Mouse (Mus musculus) left cerebral cortex, adult 9 months (tissue): ENCODE data around the gene Gstt1.
"Not testable (repeated sequence)": the region's sequence is repeated elsewhere in the genome, so short reads cannot be mapped to it uniquely, and the experiment has no call there.

Experiments
- DNase-seq, 2 experiments: peaks; one replicate each; pipeline ENCODE4 v3.0.0; 2022; ENCODE audit warnings: low spot score in 2 of 2

Gene Gstt1

DNA sequence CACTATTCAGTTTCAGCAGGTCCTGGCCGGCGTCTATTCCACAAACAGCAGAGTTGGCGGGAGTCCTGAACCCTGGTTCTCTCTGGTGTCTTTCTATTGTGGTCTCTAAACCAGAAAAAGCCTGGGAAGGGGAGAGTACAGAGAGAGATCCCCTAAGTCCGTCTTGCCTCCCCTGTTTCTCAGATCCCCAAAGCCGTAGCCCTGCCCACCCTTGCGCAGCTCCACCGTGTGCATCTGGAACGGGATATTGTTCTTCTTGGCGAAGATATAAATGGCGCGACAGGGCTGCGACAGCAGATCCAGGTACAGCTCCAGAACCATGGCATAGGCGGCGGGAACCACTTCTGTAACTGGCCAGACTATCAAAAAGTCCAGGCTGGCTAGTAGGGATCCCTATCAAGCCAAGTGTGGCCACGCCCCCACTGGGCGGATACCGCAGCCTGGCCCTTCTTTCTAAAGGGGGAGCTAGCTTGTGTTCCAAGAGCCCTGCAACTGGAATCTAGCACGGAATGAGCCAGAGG lies at the start of gene Gstt1:
Gstt1 (minus strand) TSS at position 409 of the 521 bp plus-strand sequence.
- peak in 1 of 2 experiments; percentile 41 for DNase-seq

DNA sequence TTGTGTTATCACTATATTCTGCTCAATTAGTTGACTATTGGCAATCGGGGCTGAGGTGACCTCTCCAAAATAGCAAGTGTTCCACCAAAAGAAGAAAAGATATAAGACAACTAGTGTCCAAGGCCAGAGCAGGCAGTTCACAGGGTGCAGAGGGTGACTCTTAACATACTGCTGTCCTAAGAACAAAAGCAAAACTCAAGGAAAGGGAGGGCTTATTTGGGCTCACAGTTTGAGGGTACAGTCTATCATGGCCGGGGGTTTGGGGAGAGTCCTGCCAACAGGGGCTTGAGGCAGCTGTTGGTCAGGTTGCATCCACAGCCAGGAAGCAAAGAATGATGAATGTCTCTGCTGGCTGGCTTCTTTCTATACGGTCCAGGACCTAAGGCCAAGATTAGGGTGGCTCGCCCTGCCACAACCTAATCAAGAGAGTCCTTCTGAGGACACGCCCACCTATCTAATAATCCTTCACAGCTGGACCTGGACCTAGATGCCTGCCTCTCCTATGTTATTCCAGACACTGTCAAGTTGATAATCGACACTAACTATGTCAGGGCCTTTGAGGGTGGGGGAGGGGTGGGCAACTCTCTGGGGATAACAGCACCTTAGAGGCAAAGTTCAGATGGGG lies 47.0 kb upstream of the Gstt1 start:
- no peak for DNase-seq

DNA sequence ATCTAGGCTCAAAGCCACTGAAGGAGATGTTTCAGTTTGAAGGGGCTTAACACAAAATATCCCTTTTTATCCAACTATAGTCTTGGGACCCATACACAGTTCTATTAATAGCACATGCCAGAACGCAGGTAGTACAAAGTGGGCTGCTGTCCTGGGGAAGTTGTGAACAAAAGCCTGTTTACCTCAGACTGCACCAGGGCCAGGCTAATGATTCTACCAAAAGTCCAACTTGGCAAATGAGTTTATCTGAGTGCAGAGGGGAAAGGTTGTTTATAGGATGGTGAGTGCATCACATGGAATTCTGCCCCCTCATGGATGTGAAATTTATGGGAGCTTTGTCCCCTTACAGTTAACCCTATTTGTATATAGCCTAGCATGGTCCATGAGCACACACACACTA lies 46.4 kb upstream of the Gstt1 start:
- no peak for DNase-seq

DNA sequence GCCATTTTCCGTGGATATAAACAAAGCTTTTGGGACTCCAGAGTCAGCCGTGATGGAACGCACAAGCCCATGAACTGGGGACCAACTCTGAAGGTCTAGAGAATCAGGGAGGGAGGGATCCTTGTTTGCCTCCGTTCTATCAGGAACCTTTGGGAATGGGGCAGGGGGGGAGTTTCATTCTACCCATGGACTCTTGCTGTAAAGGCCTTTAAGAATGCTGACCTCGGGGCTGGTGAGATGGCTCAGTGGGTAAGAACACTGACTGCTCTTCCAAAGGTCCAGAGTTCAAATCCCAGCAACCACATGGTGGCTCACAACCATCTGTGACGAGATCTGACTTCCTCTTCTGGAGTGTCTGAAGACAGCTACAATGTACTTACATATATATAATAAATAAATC lies 45.5 kb upstream of the Gstt1 start:
- DNase-seq: not testable (repeated sequence)

DNA sequence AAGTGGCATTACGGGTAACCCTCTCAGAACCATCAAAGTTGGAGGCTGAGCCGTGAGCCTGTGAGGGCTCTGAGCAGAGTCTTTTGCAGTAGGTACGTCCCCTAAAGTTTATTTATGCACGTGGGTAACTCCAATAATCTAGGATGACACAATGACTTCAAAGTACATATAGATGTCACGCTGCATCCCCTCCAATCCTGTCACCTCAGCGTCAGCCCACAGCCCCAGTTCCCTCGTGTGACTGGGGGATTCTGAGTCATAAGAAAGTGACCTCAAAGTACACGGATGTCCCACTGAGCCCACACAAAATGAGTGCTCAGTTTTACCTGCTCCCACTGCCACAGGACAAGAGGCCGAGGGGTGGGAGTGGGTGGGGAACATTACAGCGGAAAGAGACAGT lies 40.7 kb upstream of the Gstt1 start:
- DNase-seq: no peak

DNA sequence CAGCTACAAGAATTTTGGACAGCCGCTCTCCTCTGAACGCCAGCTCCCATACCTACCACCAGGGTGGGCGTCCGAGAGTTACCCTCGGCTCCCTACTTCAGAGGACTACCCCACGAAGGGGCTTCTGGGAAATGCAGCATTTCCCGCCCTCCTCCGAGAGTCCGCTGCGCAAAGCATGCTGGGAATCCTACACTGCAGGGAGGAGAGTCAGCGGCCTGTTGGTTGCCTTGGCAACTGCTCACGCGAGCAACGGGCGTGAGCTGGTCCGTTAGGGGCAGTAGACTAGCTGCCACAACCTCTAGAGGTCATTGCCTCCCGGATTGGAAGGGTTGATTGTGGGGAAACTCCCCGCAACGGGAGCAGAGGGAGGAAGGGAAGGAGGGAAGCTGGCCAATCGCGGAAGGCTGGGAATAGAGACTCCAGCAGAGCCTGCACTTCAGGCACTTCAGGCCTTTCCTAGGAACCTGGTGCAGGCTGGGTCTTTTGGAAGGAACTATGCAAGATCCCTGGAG lies 38.9 kb upstream of the Gstt1 start, which contains the start of gene Gstt2:
Gstt2 (minus strand) TSS at position 177 of the 512 bp plus-strand sequence.
- peak; percentile 79 to 94 for DNase-seq

DNA sequence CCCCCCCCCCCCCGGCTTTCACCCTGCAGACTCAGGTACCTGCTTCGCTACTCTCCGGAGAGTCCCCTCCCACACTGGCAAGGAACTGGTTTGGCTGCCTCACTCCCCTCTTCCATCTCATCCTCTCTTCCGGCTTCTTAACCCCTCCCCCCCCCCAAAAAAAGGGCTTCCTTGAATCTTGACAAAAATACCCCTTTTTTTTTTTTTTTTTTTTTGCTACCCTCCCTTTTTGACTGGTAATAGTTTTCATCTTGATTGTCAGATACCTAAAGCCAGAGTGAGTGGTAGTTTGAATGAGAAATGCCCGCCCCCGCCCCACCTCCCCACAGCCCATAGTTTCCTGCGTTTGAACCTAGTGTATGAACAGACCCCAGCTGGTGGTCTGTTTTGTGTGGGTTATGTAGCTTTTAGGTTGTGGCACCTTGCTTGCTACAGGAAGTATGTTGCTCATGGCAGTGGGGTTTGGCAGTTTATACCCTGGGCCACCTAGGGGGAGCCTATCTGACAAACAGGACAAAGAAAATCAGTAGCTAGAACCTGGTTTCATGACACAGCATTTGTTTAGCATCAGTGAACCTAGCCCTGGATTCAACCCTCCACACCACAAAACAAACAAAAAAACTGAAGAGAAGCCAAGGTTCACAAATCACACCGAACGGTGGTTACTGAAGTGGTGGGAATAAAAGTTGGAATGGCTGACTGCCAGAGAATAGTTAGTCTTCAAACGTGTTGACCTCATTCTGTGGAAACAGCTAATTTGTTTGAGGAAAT lies 37.6 kb upstream of the Gstt1 start:
- no peak for DNase-seq

DNA sequence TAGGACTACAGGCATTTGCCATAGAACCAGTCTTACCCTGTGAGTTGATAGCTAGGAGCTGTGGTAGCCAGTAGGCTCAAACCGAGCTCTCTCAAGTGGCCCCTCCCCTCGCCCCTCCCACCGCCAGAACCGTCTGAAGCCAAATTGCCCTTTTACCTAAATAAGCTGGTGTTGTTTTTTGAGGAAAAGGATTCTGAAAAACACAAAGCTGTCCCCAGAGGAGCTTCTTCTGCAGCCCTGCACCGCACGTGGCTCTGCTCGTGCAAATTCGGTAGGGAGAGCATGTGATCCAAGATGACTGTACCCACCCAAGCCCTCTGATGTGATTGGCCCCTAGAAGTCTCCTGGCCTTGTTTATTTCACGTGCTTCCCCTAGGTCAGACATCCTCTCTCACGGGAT lies 36.9 kb upstream of the Gstt1 start:
- peak in 1 of 2 experiments; percentile 35 for DNase-seq

DNA sequence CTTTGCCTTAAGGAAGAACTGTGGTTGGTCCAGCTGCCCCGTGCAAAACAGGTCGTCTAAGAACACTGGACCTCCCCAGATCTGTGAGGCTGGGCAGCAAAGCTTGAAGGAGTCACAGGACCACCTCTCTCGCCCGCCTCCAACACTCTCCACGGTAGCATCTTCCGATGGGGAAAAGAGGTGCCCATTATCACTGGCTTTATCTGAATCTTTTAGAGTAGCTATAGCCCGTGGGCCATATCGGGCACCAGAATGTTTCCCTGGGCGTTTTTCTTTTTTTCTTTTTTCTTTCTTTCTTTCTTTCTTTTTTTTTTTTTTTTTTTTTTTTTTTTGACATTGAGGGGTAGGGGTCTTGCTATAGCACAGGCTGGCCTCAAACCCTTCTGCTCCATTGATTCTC lies 36.3 kb upstream of the Gstt1 start:
- DNase-seq: no peak

DNA sequence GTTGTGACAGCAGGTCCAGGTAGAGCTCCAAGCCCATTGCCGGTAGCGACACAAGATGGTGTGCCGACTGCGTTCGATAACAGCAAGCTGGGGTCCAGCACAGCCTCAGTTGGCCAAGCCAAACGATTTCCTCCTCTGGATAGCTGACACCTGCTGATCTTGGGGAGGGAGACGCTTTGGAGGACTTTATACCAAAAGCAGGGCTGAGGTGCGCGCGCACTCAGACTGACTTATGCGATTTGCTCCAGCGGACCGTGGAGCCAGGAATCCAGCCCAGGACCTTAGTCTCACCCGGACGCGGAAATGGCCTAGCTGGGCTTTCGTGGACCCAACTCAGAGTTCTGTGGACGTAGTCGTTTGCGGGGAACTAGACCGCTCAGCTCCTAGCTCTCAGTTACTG lies 35.9 kb upstream of the Gstt1 start:
- no peak for DNase-seq

DNA sequence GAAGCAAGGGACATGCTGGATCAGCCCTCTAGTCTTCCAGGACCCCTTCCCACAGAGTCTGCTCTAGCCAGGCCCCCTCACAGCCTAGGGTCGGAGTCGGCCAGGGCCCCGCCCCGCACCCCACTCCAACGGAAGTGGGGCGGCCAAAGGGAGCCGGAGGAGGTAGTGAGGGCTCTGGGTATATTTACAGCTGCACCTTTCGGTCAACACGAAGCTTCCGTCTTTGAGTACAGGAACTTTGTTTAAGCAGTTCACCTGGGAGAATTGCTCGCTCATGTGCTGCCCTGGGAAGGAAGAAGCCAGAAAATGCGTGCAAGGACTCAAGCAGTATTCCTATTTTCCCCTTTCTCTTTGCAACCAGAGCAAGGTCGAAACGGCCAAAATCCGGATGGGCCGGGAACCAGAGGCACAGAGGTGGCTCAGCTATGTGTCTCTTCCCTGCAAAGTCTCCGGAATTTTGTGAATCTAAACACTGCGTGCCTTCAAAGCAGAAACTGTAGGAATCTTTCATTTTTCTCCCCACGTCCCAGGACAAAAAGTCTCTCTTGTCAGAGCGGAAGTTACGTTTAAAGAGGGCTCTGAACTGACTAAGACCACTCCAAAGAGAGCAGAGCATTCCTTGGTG lies 35.2 kb upstream of the Gstt1 start:
- DNase-seq: no peak

DNA sequence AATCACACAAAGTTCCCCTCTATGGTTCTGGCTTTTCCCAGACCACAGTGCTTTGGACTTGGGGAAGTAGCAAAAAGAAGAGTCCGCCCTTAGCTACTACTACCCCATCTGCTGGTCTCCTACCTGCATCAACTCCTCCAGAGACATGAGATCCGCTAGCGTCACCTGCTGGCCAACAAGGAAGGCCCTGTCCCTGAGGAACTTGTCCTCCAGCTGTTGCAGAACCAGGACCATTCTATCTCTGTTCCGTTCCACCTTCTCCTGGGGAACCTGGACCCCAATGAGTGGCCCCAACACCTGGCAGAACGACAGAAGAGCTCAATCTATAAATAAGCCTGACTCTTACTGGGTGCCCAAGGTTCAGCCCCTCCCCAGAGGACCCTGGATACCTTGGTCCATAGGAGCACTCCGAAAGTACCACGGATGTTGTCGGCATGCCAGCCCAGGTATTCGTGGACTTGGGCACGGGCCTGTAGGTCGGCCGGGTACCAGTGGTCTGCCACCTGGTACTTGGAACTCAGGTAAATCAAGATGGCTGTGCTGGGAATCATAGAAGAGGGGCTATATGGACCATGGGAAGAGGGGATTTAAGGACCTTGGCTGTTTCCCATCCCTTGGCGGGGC lies 34.0 kb upstream of the Gstt1 start:
- DNase-seq: peak in 1 of 2 experiments; percentile 60

DNA sequence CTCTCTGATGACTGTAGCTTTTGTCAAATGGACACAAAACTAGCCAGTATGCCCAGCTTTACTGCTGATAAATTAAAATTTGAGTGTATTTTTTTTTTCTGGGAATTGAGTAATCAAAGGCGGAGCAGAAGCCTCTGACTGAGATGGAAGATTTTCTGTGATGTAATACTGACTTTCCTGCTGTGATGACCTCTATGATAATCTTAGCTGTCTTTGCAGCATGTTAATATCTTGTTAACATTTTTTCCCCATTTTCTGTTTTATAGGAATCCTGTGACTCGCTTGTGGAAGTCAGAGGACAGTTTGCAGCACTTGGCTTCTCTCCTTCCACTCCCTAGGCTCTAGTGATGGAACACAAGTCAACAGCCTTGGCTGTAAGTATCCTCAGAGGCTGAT lies 31.9 kb upstream of the Gstt1 start:
- no peak for DNase-seq

DNA sequence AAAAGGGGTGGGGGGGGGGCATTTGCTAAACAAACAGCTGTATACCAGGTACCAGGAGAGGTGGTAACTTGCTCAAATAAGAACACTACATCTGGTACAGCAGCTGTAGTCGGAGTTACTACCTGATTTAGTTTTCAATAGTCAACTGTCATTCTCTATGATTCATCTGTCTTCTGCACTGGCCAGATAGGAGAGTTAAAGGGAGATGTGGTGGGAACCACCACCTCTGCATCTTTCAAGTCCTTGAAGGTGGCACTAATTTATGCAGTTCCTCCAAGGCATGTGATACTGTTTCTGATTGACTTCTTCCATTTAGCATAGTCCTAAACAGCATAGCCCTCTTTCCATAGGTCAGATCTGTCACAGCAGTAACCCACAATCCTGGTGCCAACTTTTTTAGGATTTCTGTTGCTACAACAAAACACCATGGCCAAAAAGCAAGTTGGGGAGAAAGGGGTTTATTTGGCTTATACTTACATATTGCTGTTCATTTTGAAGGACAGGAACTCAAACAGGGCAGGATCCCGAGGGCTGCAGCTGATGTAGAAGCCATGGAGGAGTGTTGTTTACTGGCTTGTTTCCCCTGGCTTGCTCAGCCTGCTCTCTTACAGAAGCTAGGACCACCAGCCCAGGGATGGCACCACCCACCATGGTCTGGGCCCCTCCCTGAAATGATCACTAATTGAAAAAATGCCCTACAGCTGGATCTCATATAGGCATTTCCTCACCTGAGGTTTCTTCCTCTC lies 31.3 kb upstream of the Gstt1 start:
- no peak for DNase-seq

DNA sequence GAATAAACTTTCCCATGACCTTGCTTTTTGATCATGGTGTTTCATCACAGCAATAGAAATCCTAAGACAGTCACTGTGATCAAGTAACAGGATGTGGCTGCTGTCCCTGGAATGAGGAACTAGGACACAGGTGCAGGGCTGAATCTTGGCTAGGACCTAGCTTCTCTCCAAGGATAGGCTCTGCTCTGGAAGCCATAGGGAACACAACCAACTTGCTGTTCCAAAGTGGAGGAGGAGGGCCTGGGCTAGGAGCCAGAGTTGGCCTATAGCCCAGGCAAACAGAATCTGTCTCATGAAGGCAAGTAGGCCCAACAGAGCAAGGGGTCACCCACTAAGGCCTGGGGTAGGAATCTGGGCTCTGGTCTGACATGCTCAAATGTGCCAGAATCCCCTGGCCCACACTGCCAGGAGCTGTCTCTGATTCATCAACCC lies 30.1 kb upstream of the Gstt1 start:
- DNase-seq: peak in 1 of 2 experiments; percentile 59

DNA sequence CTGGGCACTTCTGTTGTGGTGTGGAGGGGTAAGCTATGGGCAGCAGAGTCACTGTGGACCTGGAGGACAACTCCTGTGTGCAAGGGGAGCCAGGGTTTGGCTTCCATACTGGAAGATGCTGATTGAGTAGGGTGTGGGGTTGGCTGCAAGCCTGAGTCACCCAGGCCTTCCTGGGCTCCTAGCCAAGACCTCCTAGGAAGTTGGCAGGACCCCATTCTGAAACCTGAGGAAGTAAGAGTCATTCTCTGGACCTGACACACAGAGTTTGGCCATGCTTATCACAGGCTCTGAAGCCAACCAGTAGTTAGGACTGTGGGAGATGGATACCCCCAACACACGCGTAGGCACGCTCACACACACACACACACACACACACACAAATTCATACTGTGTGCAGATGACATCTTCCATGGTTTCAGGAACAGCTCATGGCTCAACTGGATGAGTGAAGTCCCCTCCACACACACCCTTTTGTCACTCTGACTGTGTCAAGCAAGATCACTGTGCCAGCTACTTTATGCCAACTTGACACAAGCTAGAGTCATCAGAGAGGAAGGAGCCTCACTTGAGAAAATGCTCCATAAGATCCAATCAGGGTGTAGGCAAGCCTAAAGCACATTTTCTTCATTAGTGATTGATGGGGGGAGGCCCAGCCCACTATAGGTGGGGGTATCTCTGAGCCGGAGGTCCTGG lies 29.4 kb upstream of the Gstt1 start:
- no peak for DNase-seq

DNA sequence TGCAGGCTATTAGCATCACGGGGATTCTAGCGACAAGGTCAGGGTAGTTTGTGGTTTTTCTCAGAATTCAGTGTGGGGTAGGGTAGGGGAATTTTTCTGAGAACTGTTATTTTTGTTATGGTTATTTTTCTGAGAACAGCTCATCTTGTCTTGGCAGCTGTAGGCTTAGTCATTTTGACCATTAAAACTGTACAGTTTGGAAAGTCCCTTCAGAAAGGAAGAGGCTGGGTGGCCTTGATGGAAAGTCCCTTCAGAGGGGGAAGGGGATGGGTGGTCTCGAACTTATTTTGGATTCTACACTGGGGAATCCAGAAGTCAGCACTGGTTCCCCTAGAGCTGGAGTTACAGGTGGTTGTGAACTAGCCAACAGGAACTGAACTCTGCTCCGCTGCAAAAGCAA lies 26.1 kb upstream of the Gstt1 start:
- DNase-seq: no peak

DNA sequence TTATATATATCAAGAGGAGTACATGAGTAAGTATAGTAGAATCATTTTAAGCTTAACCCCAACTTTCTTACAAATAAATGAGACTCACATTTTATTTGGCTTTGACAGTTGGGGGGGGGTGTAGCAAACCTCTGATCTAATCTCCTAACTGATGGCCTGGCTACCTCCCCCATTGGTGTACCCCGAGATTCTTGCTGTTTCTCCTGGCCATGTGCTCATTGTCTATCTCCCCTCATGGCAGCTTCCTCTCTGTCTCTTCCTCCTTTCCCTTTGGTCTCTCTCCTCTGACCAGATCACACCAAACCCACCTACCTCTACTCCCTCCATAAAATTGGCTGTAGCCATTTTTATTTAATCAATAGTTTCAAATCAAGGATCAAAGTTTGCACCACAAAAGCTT lies 25.4 kb upstream of the Gstt1 start:
- DNase-seq: no peak

DNA sequence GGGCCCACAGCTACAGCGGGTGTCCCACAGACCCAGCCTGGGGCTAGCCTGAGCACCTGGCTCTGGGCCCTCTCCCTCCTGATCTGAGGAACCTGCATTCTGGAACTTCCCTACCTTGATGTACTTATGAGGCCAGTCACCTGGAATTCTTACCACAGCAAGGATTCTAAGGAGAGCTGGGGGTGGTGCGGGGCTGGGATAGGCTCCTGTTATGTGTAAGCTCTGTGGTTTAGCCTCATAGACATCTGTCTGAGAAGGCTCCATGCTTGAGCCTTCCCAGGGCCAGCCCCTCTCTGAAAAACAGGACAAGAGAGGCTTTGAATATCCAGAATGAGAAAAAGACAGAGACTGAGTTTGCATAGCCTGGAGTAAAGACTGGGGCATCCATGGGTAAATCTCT lies 24.1 kb upstream of the Gstt1 start, which contains the start of gene Gstt4:
Gstt4 (minus strand) TSS at position 101 of the 400 bp plus-strand sequence.
- no peak for DNase-seq

DNA sequence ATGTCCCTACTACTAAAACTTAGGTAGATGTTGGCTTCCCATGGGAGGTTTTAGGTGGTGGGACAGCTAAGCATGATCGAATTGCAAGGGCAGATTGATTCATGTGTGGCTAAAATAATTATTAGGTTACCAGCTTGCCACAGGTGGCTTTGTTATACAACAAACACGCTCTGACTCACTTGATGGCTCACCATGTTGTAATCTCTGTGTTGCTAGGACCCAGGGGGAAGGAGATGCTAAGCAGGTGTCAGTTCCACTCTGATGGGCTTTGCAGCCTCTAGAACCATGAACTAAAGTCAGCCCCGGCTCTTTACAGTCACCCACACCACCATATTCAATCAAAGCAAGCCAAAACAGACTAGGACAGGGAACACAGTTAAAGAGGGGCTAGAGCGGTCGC lies 21.5 kb upstream of the Gstt1 start:
- no peak for DNase-seq

DNA sequence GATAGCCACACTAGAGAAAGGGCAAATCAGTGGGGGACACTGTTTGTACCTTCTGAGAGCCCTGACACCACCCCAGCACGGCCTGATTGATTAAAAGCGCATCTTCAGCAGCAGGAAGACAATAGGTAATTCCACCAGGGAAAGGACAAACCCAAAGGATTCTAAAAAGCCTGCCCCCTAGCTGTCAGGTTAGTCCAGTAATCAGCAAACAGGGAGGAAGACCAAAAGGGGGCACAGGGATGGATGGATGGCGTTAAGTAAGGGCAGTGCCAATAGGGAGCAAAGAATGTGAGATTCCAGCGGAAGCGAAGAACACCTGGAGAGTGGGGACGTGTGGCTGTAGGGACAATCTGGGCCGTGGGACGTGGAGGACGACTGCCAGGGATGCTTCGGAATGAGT lies 20.3 kb upstream of the Gstt1 start:
- DNase-seq: no peak
